Mouse (Mus musculus) intestine, embryonic 14.5 days (tissue): Measurements from ENCODE around the gene Ptprm. TPM values are rescaled to one million over a fixed set of nuclear protein-coding genes. Genes with fewer than 3 reads are reported as not detected.

ENCODE experiments used
- ATAC-seq: fragments of 200-750 bp; cut with Nextera tagmentation; replicated peaks from 2 replicates; pipeline ENCODE4 v1.8.0; 2017; ENCODE audit warnings: low read depth, moderate number of reproducible peaks, moderate TSS enrichment, moderate library complexity; ENCODE audit not compliant: low FRiP score, low TSS enrichment
- DNase-seq: peaks from one replicate; pipeline ENCODE4 v3.0.0-alpha.2; 2018; ENCODE audit warnings: low spot score
- H3K27ac ChIP-seq: fragments of 300-500 bp; sonication (generic); 2 replicates; pipeline ENCODE4 v1.5.1; 2014; ENCODE audit warnings: low read depth, mild to moderate bottlenecking, control low read depth
- H3K27me3 ChIP-seq: fragments of 300-500 bp; sonication (generic); replicated peaks from 2 replicates; pipeline ENCODE4 v1.6.1; 2014; ENCODE audit warnings: low read length, control low read depth; ENCODE audit not compliant: control insufficient read depth, insufficient read depth
- H3K36me3 ChIP-seq: fragments of 300-500 bp; sonication (generic); 2 replicates; pipeline ENCODE4 v1.6.1; 2014; ENCODE audit warnings: low read length, control low read depth; ENCODE audit not compliant: control insufficient read depth, insufficient read depth
- H3K4me1 ChIP-seq: fragments of 300-500 bp; sonication (generic); replicated peaks from 2 replicates; pipeline ENCODE4 v1.6.1; 2014; ENCODE audit warnings: low read length, control low read depth, mixed read lengths; ENCODE audit not compliant: control insufficient read depth, insufficient read depth
- H3K4me2 ChIP-seq: fragments of 300-500 bp; sonication (generic); 2 replicates; pipeline ENCODE4 v1.6.1; 2014; ENCODE audit warnings: low read length
- H3K4me3 ChIP-seq: fragments of 300-500 bp; sonication (generic); 2 replicates; pipeline ENCODE4 v1.5.1; 2014; ENCODE audit warnings: low read depth, low read length, control low read depth, mixed read lengths
- H3K9ac ChIP-seq: fragments of 300-500 bp; sonication (generic); 2 replicates; pipeline ENCODE4 v1.6.1; 2014; ENCODE audit warnings: mild to moderate bottlenecking, low read length
- H3K9me3 ChIP-seq: fragments of 300-500 bp; sonication (generic); 2 replicates; pipeline ENCODE4 v1.6.1; 2016; ENCODE audit warnings: low read length, control low read depth; ENCODE audit not compliant: control insufficient read depth
- WGBS: fragments of 180-500 bp; shearing (Covaris S2); extraction: QIAGEN DNeasy Blood & Tissue Kit; methylation state at CpG from one replicate; pipeline ENCODE4 v1.1.7; 2014; 5-methylcytosine and 5-hydroxymethylcytosine counted together
- polyA plus RNA-seq: library from polyadenylated mRNA; unstranded; fragments of >200 nt; fragmentation: Nextera tagmentation; extraction: Ambion mirVana; gene quantifications from 2 replicates; pipeline ENCODE4 v1.2.1, GENCODE M21; 2014

The Ptprm gene
- polyA plus RNA-seq, 1 experiment from 2014 or later, result 15.9 TPM

GRCm38 (mm10) chr17:66996016-66996415 is 358.2 kb downstream of the Ptprm start:
- H3K36me3 ChIP-seq, result no peaks in the 10 kb centered on the region
- ATAC-seq (no peak), DNase-seq (no peak)
- no peaks in the 10 kb centered on the region for H3K4me1 ChIP-seq
- no peak overlapping the region for H3K27ac ChIP-seq
- H3K9ac ChIP-seq, result no peak overlapping the region
- no peaks in the 10 kb centered on the region for H3K27me3 ChIP-seq
- WGBS, result 90% methylated on average over 6 of the region's 6 CpGs
- H3K4me2 ChIP-seq, result no peak overlapping the region
- peaks cover 10% of the 10 kb centered on the region; the same call in 1 of the 2 replicates for H3K9me3 ChIP-seq
- H3K4me3 ChIP-seq, result no peak overlapping the region

DNA sequence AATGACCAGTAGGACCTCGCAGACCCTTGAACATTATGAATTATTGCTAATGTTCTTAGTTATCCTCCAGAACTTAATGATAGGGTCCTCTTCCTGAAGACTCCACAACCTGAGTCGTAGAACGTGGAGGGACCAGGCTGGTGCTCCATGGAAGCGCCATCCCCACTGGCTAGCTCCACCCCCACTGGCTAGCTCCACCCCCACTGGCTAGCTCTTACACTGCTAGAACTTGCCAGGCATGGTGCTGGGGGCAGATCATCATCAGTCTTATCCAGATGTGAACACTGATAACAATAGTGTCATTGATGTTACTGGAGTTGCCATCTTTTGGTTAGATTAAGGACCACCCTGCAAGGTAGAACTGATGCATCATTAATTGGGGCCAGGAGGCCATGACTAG is 362.4 kb downstream of the Ptprm start:
- Histone ChIP-seq H3K27ac (no peak overlapping the region), H3K27me3 (no peaks in the 10 kb centered on the region), H3K4me1 (no peaks in the 10 kb centered on the region), H3K36me3 (no peaks in the 10 kb centered on the region), H3K4me3 (no peak overlapping the region), H3K9me3 (no peaks in the 10 kb centered on the region), H3K4me2 (no peak overlapping the region), H3K9ac (no peak overlapping the region)
- ATAC-seq (no peak), DNase-seq (no peak)
- WGBS, result 84% methylated on average over 4 of the region's 4 CpGs

- ATAC-seq (no peak), DNase-seq (no peak)
- Histone ChIP-seq H3K27ac (no peak overlapping the region), H3K4me3 (no peak overlapping the region), H3K27me3 (no peaks in the 10 kb centered on the region), H3K4me2 (no peak overlapping the region), H3K4me1 (no peaks in the 10 kb centered on the region), H3K36me3 (no peaks in the 10 kb centered on the region), H3K9me3 (no peaks in the 10 kb centered on the region), H3K9ac (no peak overlapping the region)
- 71% methylated on average over 2 of the region's 2 CpGs for WGBS
Measured at GRCm38 (mm10) chr17:66990761-66991160, 363.5 kb downstream of the Ptprm start.

DNA sequence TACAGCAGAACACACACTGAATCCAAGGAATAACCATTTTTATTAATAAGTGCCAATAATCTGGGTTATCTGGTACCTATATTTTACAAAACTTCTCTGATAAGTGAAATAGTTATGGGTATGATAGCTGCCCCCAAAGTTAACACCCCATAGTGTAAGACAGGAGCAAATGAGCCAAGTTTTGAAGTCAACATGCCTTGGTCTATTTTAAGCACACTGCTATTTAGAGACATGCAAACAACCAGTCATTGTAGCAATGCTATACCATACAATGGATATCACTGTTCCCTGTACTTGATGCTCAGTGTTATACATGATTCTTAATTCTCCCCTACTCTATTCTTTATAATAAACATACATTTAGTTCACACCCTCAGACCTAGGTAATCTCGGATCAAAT is 366.2 kb downstream of the Ptprm start:
- no peaks in the 10 kb centered on the region for H3K9me3 ChIP-seq
- WGBS, result 67% methylated on average over 1 of the region's 1 CpGs

DNA sequence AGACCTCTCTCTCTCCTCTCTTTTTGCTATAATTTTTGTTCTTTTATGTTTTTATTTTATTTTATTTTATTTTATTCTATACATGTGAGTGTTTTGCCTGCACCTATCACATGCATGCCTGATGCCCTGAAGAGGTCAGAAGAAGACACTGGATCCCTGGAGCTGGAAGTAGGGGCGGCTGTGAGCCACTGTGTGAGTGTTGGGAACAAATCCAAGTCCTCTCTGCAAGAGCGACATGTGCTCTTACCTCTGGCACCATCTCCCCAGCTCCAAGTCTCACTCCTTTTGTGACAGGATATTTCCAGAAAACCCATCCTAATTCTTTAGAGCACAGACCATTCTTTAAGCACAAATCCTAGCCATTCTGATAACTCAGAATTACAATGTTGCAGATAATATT is 372.6 kb downstream of the Ptprm start:
- no peaks in the 10 kb centered on the region for H3K9me3 ChIP-seq
- no peak for ATAC-seq
- H3K4me2 ChIP-seq, result no peak overlapping the region
- DNase-seq, result no peak
- 81% methylated on average over 2 of the region's 2 CpGs for WGBS
- no peaks in the 10 kb centered on the region for H3K36me3 ChIP-seq
- H3K9ac ChIP-seq, result no peak overlapping the region
- H3K4me1 ChIP-seq, result no peaks in the 10 kb centered on the region
- no peaks in the 10 kb centered on the region for H3K27me3 ChIP-seq
- no peak overlapping the region for H3K27ac ChIP-seq
- no peak overlapping the region for H3K4me3 ChIP-seq

More for the DNA sequence above, 366.2 kb downstream of the Ptprm start:
- Histone ChIP-seq H3K36me3 (no peaks in the 10 kb centered on the region), H3K4me3 (no peak overlapping the region), H3K4me2 (no peak overlapping the region), H3K27ac (no peak overlapping the region), H3K9ac (no peak overlapping the region), H3K27me3 (no peaks in the 10 kb centered on the region), H3K4me1 (no peaks in the 10 kb centered on the region)
- ATAC-seq (no peak), DNase-seq (no peak)

DNA sequence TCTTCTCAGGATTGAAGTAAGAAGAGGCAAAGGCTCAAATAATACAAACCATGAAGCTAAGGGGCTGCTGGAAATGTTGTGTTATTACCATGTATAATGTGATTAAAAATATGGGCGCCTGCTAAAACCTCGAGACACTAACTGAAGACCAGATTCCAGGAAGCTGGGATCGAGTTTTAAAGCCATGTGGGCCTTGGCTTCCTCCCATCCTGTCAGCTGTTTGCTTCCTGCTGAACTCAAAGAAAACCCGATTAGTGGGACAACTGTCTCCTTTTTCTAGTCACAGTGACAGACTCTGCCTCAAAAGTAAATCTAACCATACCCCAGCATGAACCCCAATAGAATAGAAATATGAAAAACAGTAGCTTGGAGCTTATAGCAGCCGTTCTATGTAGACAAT is 374.3 kb downstream of the Ptprm start:
- no peak overlapping the region for H3K27ac ChIP-seq
- 64% methylated on average over 5 of the region's 5 CpGs for WGBS
- H3K4me3 ChIP-seq, result no peak overlapping the region
- H3K9me3 ChIP-seq, result no peaks in the 10 kb centered on the region
- DNase-seq (no peak), ATAC-seq (no peak)
- no peaks in the 10 kb centered on the region for H3K27me3 ChIP-seq
- H3K36me3 ChIP-seq, result no peaks in the 10 kb centered on the region
- no peak overlapping the region for H3K4me2 ChIP-seq
- H3K4me1 ChIP-seq, result no peaks in the 10 kb centered on the region
- H3K9ac ChIP-seq, result no peak overlapping the region

GRCm38 (mm10) chr17:66976490-66976889 is 377.8 kb downstream of the Ptprm start:
- H3K4me3 ChIP-seq, result no peak overlapping the region
- no peak overlapping the region for H3K27ac ChIP-seq
- ATAC-seq (no peak), DNase-seq (no peak)
- H3K4me1 ChIP-seq, result no peaks in the 10 kb centered on the region
- no peak overlapping the region for H3K9ac ChIP-seq
- H3K9me3 ChIP-seq, result no peaks in the 10 kb centered on the region
- H3K36me3 ChIP-seq, result no peaks in the 10 kb centered on the region
- WGBS, result 84% methylated on average over 5 of the region's 5 CpGs
- H3K27me3 ChIP-seq, result no peaks in the 10 kb centered on the region
- no peak overlapping the region for H3K4me2 ChIP-seq

DNA sequence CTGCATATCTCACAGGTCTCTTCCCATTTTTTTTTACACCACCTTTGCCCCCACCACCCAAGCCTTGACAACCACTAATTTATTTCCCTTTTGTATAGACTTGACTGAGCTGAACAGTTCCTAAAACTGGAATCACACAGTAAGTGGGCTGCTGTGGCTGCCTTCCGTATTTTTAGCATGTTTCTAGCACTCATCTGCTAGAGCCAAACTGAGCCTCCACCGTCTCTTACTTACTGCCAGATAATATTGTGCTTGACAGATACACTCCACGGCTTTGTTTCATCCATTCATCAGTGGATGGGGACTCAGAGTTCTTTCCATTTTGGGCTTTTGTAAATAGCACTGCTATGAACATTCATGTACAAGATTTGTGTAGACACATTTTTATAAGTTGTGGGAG is 381.3 kb downstream of the Ptprm start:
- ATAC-seq, result no peak

DNA sequence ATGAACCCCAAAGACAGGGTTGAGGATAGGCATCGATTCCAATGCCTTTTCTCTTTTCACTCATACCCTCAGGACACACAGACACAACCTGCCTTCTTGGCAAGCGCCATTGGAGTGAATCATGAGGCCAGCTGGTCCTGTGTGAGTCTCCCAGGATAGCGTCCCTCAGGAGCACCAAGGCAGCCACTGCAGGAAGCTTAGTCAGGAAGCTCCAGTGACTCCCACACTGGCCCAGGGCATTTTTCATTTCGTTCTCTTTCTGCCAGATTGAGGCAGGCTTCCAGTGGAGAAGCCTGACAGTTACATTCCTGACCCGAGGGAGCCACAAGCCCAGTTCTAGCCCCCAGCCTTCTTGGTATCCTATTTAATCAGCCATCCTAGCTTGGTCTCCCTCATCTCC is 393.3 kb downstream of the Ptprm start:
- no peak for ATAC-seq
- 61% methylated on average over 5 of the region's 5 CpGs for WGBS

More for the DNA sequence above, 381.3 kb downstream of the Ptprm start:
- Histone ChIP-seq H3K9me3 (no peaks in the 10 kb centered on the region), H3K4me1 (no peaks in the 10 kb centered on the region), H3K9ac (no peak overlapping the region), H3K27me3 (no peaks in the 10 kb centered on the region), H3K4me3 (no peak overlapping the region), H3K27ac (no peak overlapping the region), H3K36me3 (no peaks in the 10 kb centered on the region), H3K4me2 (no peak overlapping the region)
- DNase-seq, result no peak
- WGBS, result 75% methylated on average over 3 of the region's 3 CpGs

More for the DNA sequence above, 393.3 kb downstream of the Ptprm start:
- Histone ChIP-seq H3K4me3 (no peak overlapping the region), H3K4me2 (no peak overlapping the region), H3K4me1 (no peaks in the 10 kb centered on the region), H3K27ac (no peak overlapping the region), H3K9ac (no peak overlapping the region), H3K9me3 (no peaks in the 10 kb centered on the region), H3K36me3 (no peaks in the 10 kb centered on the region), H3K27me3 (no peaks in the 10 kb centered on the region)
- no peak for DNase-seq
